Mouse (Mus musculus): ENCODE measurements around the gene Gm49403.

- TF ChIP-seq CTCF (IDR thresholded peaks at IDR 0.05; ENCODE audit: low read depth, low read length), result no peak
- TF ChIP-seq POLR2A (IDR thresholded peaks at IDR 0.05; ENCODE audit: extremely low read depth, insufficient read depth, low read length), result no peak
Observed at GRCm38 (mm10) chr19:8914212-8914611, 30.5 kb downstream of the Gm49403 start.
